Mouse (Mus musculus): ENCODE results near the gene Cyp4f40.
"Not testable (repeated sequence)": the region's sequence is repeated elsewhere in the genome, so short reads cannot be mapped to it uniquely, and the experiment has no call there.

- TF ChIP-seq CTCF (IDR thresholded peaks at IDR 0.05; ENCODE audit: borderline replicate concordance, insufficient read depth, low read depth, low read length); POLR2A (IDR thresholded peaks at IDR 0.05; ENCODE audit: borderline replicate concordance, insufficient read depth, low read length): not testable (repeated sequence)
Measured at GRCm38 (mm10) chr17:32726360-32726759, 67.7 kb downstream of the Cyp4f40 start.

Data from cerebellum, adult 2 months (tissue).